Mouse (Mus musculus): ENCODE results near the gene Lrrc75b.

DNA sequence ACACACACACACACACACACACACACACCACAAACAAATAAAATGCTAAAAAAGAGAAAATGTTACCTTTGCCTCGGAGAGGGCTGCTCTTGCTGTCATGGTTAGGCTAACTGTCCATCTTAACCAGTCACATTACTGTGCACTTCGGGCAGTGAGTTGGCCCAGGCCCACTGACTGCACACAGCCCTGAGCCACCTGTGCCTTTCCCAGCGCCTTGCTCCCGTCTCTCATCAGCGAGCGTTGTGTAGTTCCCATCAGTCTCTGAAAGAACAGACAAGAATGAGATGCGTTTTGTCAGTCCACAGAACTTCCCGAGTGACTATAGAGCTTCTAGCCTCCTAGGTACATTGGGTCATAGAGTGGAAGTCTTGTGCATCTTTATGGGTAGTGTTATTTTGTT is 25.9 kb downstream of the Lrrc75b start:
- TF ChIP-seq EP300 (IDR thresholded peaks at IDR 0.05; ENCODE audit: low read depth) (no peak), CTCF (IDR thresholded peaks at IDR 0.05; ENCODE audit: low read depth) (no peak)

Measured in heart, postnatal 0 days (tissue).